Mouse (Mus musculus): ENCODE data around the gene Dyrk3. TPM values are rescaled to one million over a fixed set of nuclear protein-coding genes. Genes with fewer than 3 reads are reported as not detected.

Dyrk3 gene
- total RNA-seq, 1 experiment, result 18.6 TPM

DNA sequence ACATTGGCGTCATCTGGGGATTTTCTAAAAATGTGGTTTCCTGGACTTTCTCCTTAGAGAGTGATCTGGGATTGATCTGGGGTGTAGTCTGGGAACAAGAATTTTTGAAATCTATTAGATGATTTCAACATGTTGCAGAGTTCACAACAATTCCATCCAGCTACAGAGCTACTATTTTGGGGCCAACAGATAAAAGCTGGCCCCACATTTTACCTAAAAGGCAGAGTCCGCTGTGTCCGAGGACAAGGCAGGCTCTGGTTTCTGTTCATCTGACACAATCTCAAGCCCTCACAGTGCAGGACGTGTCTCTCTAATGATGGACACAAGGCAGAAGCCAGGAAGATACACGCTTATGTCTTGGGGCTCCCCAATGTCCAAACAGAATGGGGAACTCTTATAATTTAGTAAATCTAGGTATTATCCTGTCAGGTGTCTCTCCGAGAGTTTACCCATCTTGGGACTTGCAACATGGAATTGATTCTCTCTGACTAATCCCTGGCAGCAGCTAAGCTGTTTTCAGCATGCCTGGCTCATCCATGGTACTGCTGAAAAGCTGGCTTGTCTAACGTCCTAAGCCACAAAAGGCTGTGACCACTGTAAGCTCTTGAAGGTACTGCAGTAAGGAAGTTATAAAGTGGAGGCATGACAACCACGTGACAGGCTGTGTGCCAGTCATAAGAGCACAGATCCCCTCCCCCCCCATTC lies 47.0 kb upstream of the Dyrk3 start:
- Histone ChIP-seq H3K27ac (ENCODE audit: insufficient read depth, low read depth, low read length, poor library complexity, severe bottlenecking) (no peak overlapping the region), H3K9ac (ENCODE audit: insufficient read depth, low read depth, low read length, poor library complexity, severe bottlenecking) (no peak overlapping the region), H3K9me3 (ENCODE audit: control insufficient read depth, insufficient read depth, low read depth, low read length) (no peaks in the 10 kb centered on the region), H3K36me3 (ENCODE audit: control insufficient read depth, insufficient read depth, low read length, poor library complexity, severe bottlenecking) (no peaks in the 10 kb centered on the region), H3K4me3 (ENCODE audit: insufficient read depth in 1 of 2, low read depth in 1 of 2, low read length in 2 of 2, poor library complexity in 1 of 2, severe bottlenecking in 1 of 2) (no peak overlapping the region), H3K4me1 (ENCODE audit: control insufficient read depth in 2 of 2, insufficient read depth in 2 of 2, low read length in 2 of 2, poor library complexity in 1 of 2) (no peaks in the 10 kb centered on the region)
- TF ChIP-seq HCFC1 (IDR thresholded peaks at IDR 0.05; ENCODE audit: borderline replicate concordance, insufficient read depth, low read length) (no peak), ZC3H11A (IDR thresholded peaks at IDR 0.05; ENCODE audit: borderline replicate concordance, low read depth, low read length) (no peak), CHD2 (IDR thresholded peaks at IDR 0.05; ENCODE audit: low read depth, low read length) (no peak), ZNF384 (IDR thresholded peaks at IDR 0.05; ENCODE audit: low read depth, low read length) (no peak), MAFK (IDR thresholded peaks at IDR 0.05; ENCODE audit: insufficient read depth, low read depth, low read length) (no peak)
- no peak for DNase-seq (ENCODE audit: low read depth, low spot score)
- in situ Hi-C loops (cut with MboI; ENCODE audit: low sequenced_read_pairs in 2 of 2, unreplicated experiment in 2 of 2), result no loop called here

DNA sequence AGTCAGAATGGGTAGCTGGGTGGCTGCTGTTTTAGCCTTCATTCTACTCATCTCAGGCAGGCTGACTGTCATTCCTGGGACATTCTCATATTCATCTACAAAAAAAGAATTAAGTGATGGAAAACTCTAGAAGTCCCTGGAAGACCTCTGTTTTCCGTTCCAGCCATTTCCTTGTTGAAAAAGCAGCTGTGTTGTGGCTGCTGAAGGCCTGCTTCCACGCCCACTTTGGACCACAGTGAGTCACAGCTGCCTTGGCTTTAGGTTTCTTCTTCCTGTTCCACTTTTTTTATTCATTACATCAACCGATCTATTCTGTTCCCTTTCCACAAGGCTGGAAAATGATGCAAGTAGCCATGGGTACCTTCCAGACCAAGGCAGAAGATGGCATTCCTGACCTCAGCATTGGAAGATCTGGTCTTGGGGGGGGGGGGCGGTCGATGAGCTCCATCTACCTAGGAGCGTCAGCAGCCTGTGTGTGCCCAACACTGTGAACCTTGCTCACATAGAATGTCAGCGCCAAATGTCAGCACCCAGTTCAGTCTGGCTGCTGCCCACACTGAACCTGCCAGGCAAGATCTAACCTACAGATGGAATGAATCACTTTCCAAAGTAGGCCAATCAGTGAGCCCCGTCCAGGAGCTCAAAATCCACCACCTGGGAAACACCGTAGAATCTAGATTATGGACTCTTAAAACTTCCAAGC lies 46.3 kb upstream of the Dyrk3 start:
- H3K9me3 ChIP-seq (ENCODE audit: control insufficient read depth, insufficient read depth, low read depth, low read length), result no peaks in the 10 kb centered on the region
- no peak overlapping the region for H3K27ac ChIP-seq (ENCODE audit: insufficient read depth, low read depth, low read length, poor library complexity, severe bottlenecking)
- in situ Hi-C loops (cut with MboI; ENCODE audit: low sequenced_read_pairs in 2 of 2, unreplicated experiment in 2 of 2), result no loop called here
- no peaks in the 10 kb centered on the region for H3K36me3 ChIP-seq (ENCODE audit: control insufficient read depth, insufficient read depth, low read length, poor library complexity, severe bottlenecking)
- H3K4me1 ChIP-seq (ENCODE audit: control insufficient read depth in 2 of 2, insufficient read depth in 2 of 2, low read length in 2 of 2, poor library complexity in 1 of 2), result no peaks in the 10 kb centered on the region
- no peak for TF ChIP-seq HCFC1 (IDR thresholded peaks at IDR 0.05; ENCODE audit: borderline replicate concordance, insufficient read depth, low read length)
- TF ChIP-seq CHD2 (IDR thresholded peaks at IDR 0.05; ENCODE audit: low read depth, low read length), result no peak
- no peak for TF ChIP-seq ZC3H11A (IDR thresholded peaks at IDR 0.05; ENCODE audit: borderline replicate concordance, low read depth, low read length)
- TF ChIP-seq MAFK (IDR thresholded peaks at IDR 0.05; ENCODE audit: insufficient read depth, low read depth, low read length), result no peak
- TF ChIP-seq ZNF384 (IDR thresholded peaks at IDR 0.05; ENCODE audit: low read depth, low read length), result no peak
- no peak for DNase-seq (ENCODE audit: low read depth, low spot score)
- H3K9ac ChIP-seq (ENCODE audit: insufficient read depth, low read depth, low read length, poor library complexity, severe bottlenecking), result no peak overlapping the region
- no peak overlapping the region for H3K4me3 ChIP-seq (ENCODE audit: insufficient read depth in 1 of 2, low read depth in 1 of 2, low read length in 2 of 2, poor library complexity in 1 of 2, severe bottlenecking in 1 of 2)

DNA sequence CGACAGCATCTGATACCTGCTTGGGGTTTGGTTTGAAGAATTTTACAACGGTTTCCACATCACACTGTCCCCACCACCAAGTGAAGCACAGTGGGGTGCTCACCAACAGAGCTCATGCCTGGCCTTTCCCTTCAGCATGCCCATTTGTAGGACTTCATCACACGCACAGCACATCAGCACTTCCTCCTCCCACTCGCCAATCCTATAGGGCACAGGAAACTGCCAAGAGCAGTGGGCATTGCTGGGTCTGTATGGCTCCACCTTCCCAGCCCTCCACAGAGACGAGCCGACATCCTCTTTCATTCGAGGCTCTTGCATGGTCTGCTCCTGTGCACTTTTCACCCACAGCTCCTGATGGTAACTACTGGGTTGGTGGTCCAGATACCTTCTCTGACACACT lies 45.1 kb upstream of the Dyrk3 start:
- no peak for DNase-seq (ENCODE audit: low read depth, low spot score)
- TF ChIP-seq ZC3H11A (IDR thresholded peaks at IDR 0.05; ENCODE audit: borderline replicate concordance, low read depth, low read length), result no peak
- TF ChIP-seq CHD2 (IDR thresholded peaks at IDR 0.05; ENCODE audit: low read depth, low read length), result no peak
- no peak for TF ChIP-seq MAFK (IDR thresholded peaks at IDR 0.05; ENCODE audit: insufficient read depth, low read depth, low read length)
- no peak for TF ChIP-seq HCFC1 (IDR thresholded peaks at IDR 0.05; ENCODE audit: borderline replicate concordance, insufficient read depth, low read length)
- no peak for TF ChIP-seq ZNF384 (IDR thresholded peaks at IDR 0.05; ENCODE audit: low read depth, low read length)
- no peak overlapping the region for H3K27ac ChIP-seq (ENCODE audit: insufficient read depth, low read depth, low read length, poor library complexity, severe bottlenecking)
- no peaks in the 10 kb centered on the region for H3K4me1 ChIP-seq (ENCODE audit: control insufficient read depth in 2 of 2, insufficient read depth in 2 of 2, low read length in 2 of 2, poor library complexity in 1 of 2)
- in situ Hi-C loops (cut with MboI; ENCODE audit: low sequenced_read_pairs in 2 of 2, unreplicated experiment in 2 of 2), result no loop called here
- H3K36me3 ChIP-seq (ENCODE audit: control insufficient read depth, insufficient read depth, low read length, poor library complexity, severe bottlenecking), result 0 out of 2 replicates have a peak, but pooled peaks cover 3% of the 10 kb centered on the region
- H3K4me3 ChIP-seq (ENCODE audit: insufficient read depth in 1 of 2, low read depth in 1 of 2, low read length in 2 of 2, poor library complexity in 1 of 2, severe bottlenecking in 1 of 2), result no peak overlapping the region
- no peaks in the 10 kb centered on the region for H3K9me3 ChIP-seq (ENCODE audit: control insufficient read depth, insufficient read depth, low read depth, low read length)
- H3K9ac ChIP-seq (ENCODE audit: insufficient read depth, low read depth, low read length, poor library complexity, severe bottlenecking), result no peak overlapping the region

DNA sequence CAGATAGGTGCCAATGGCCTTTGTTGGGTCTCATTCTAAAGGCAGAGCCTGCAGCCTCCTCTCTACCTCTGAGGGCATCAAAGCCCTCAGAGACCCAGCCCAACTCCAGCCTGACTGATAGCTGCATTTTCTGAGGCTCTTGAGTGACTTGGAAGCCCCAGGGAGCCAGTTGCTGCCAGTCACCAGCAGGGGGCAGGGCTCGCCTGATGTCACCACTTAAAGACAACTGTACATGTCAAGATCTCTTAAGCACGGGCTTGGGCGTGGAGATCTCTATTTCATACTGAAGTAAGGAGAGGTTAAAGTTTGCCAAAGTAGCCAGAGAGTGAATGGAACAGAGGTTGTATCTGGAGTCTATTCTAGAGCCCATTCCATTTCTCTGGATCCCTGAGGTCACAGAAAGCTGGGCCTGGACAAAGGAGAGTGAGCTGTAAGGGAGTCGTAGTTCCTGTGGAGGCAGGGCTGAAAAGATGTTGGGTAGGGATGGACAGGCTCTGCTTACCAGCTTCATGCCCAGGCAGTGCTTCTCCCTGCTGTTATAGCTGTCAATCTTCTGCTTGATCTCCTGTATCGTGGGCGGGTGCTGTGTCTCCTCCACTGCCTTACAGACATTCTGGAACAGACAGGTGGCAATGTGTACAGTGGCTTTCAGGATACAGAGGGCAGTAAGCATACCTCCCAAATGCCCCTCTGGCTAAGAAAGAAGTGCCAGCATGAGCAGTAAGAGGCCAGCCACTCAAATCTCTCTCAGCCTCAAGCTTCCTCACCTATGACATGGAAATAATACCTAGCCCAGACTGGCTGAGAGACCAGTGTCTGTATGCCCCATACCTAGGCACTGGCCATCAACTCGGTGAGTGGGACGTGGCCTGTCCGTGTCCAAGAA lies 43.7 kb upstream of the Dyrk3 start:
- in situ Hi-C loops (cut with MboI; ENCODE audit: low sequenced_read_pairs in 2 of 2, unreplicated experiment in 2 of 2), result no loop called here
- no peak overlapping the region for H3K27ac ChIP-seq (ENCODE audit: insufficient read depth, low read depth, low read length, poor library complexity, severe bottlenecking)
- H3K4me3 ChIP-seq (ENCODE audit: insufficient read depth in 1 of 2, low read depth in 1 of 2, low read length in 2 of 2, poor library complexity in 1 of 2, severe bottlenecking in 1 of 2), result no peak overlapping the region
- H3K9me3 ChIP-seq (ENCODE audit: control insufficient read depth, insufficient read depth, low read depth, low read length), result no peaks in the 10 kb centered on the region
- DNase-seq (ENCODE audit: low read depth, low spot score), result peak; percentile 66
- no peak for TF ChIP-seq MAFK (IDR thresholded peaks at IDR 0.05; ENCODE audit: insufficient read depth, low read depth, low read length)
- 0 out of 2 replicates have a peak, but pooled peaks have one; percentile 23 for TF ChIP-seq ZC3H11A (IDR thresholded peaks at IDR 0.05; ENCODE audit: borderline replicate concordance, low read depth, low read length)
- no peak overlapping the region for H3K9ac ChIP-seq (ENCODE audit: insufficient read depth, low read depth, low read length, poor library complexity, severe bottlenecking)
- H3K4me1 ChIP-seq (ENCODE audit: control insufficient read depth in 2 of 2, insufficient read depth in 2 of 2, low read length in 2 of 2, poor library complexity in 1 of 2), result no peaks in the 10 kb centered on the region
- peaks cover 8% of the 10 kb centered on the region for H3K36me3 ChIP-seq (ENCODE audit: control insufficient read depth, insufficient read depth, low read length, poor library complexity, severe bottlenecking)

Data from ES-E14 (cell line).